Mouse (Mus musculus) G1E (cell line): ENCODE results near the gene Ifnlr1.

Experiments used
- CTCF ChIP-seq: IDR thresholded peaks from 2 replicates; pipeline ENCODE4 v1.5.1; 2012; ENCODE audit warnings: low read depth, low read length, inconsistent platforms, mixed read lengths
- TAL1 ChIP-seq: conservative IDR thresholded peaks from 2 replicates; pipeline ENCODE4 v1.6.1; 2012; ENCODE audit warnings: low read depth, low read length, inconsistent platforms, mixed read lengths

- TF ChIP-seq CTCF: no peak
- TF ChIP-seq TAL1: no peak
These were observed 44.9 kb downstream of the Ifnlr1 start for GRCm38 (mm10) chr4:135730951-135731350.
